Mouse (Mus musculus) embryonic fibroblast, embryonic 13.5 days (primary cell): ENCODE measurements at regions not wholly inside any gene's neighbourhood (a gene's known extent, or its start where the extent isn't known, plus 50 kb on each side); places are given as distances from the start of the nearest gene placed in this dataset.

Experiments
- H3K27ac ChIP-seq: 2 replicates; pipeline ENCODE4 v1.5.1; 2012; ENCODE audit warnings: low read length, control low read depth, inconsistent platforms; ENCODE audit not compliant: insufficient read depth
- H3K4me1 ChIP-seq: 2 replicates; pipeline ENCODE4 v1.6.1; 2011; ENCODE audit warnings: low read length; ENCODE audit not compliant: control insufficient read depth, insufficient read depth
- H3K4me3 ChIP-seq: 2 replicates; pipeline ENCODE4 v1.5.1; 2011; ENCODE audit warnings: mild to moderate bottlenecking, control low read depth, low read length; ENCODE audit not compliant: insufficient read depth
- CTCF ChIP-seq: IDR thresholded peaks from 2 replicates; pipeline ENCODE4 v1.5.1; 2011; ENCODE audit warnings: mild to moderate bottlenecking, control low read depth, low read length, moderate library complexity, borderline replicate concordance; ENCODE audit not compliant: insufficient read depth
- POLR2A ChIP-seq: IDR thresholded peaks from 2 replicates; pipeline ENCODE4 v1.6.1; 2011; ENCODE audit warnings: low read depth, mild to moderate bottlenecking, control low read depth, low read length, moderate library complexity

DNA sequence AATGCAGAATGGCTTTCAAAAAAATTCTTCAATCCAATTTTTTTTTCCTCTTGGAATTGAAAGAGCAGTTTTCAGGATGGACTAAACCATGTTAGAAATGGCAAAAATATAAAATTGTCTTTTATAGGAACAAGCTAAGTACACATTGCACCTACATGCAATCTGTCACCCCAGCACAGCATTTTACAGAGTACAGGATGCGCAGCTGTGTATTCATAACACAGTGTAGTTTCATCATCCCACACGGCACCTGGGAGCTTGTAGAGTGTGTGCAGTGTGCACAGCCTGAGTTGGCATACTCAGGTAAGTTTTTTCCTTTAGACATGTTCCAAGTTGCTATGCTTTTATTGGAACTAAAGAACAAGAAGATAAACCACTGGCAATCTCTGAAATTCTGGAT, 974.0 kb downstream of the Stpg2 start:
- TF ChIP-seq POLR2A (no peak), CTCF (no peak)
- Histone ChIP-seq H3K4me1 (no peaks in the 10 kb centered on the region), H3K4me3 (no peak overlapping the region), H3K27ac (no peak overlapping the region)

DNA sequence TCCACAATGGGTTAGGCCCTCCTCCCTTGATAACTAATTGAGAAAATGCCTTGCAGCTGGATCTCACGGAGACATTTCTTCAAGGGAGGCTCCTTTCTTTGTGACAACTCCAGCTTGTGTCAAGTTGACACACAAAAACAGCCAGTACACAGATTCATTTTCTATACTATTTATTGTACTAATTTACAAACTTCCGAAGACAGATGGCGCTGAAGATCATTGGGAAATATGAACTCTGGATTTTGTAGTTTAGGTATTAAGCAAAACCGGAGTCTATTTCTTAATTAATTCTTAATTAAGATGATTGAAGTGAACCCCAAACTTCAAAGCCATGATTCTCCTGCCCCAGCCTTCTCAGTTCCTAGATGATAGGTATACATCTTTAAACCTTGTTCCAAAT, 977.2 kb downstream of the Stpg2 start:
- Histone ChIP-seq H3K4me1 (no peaks in the 10 kb centered on the region), H3K27ac (no peak overlapping the region), H3K4me3 (no peak overlapping the region)
- TF ChIP-seq CTCF: no peak
- no peak for TF ChIP-seq POLR2A

DNA sequence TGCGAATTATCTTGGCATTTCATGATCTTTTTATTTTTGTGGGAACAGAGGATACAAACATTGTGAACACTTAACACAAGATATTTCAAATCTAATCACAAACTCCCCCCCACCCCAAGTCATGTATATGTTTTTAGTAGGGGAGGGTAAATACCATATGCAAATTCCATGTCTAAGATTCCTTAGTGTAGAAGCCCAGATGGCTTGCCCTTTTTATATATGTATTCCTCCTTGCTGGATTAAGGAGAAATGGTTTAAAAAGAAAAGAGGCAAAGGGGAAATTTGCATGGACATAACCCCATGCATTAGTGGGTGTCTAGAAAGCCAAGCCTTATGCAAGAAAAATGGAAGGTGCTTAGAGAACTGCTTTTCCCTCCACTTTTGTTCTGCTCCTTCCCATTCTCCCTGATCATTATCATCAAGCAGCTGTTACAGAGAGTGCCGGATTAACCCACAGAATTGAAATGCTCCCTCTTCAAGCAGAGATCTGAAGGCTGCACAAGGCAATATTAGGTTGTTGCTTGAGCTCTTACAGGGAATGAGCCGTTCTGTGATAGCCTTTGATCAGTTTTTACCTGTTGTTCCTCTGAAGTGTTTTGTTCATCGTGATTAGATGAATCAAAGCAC, 979.5 kb downstream of the Stpg2 start:
- no peak overlapping the region for H3K27ac ChIP-seq
- TF ChIP-seq POLR2A (no peak), CTCF (no peak)
- no peak overlapping the region for H3K4me3 ChIP-seq
- H3K4me1 ChIP-seq: no peaks in the 10 kb centered on the region

DNA sequence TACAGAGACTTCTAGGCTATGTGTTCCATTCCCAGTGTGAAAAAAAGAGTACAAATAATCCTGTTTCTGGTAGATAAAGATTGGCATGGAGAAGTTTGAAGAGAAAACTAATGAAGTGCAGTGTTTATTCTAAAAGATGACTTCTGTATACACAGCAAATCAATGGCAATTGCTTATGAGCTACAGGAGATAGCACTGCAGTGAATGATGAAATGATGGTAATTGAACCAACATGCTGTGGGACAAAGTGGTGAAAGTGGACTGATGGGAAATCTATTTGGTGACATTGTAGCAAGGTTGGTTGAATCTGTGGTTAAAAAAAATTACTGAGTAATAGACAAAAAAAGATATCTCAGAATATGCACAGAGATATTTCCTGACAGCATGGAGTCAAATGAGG, 1000.4 kb downstream of the Stpg2 start:
- Histone ChIP-seq H3K4me1 (no peaks in the 10 kb centered on the region), H3K27ac (no peak overlapping the region), H3K4me3 (no peak overlapping the region)
- TF ChIP-seq CTCF (no peak), POLR2A (no peak)

DNA sequence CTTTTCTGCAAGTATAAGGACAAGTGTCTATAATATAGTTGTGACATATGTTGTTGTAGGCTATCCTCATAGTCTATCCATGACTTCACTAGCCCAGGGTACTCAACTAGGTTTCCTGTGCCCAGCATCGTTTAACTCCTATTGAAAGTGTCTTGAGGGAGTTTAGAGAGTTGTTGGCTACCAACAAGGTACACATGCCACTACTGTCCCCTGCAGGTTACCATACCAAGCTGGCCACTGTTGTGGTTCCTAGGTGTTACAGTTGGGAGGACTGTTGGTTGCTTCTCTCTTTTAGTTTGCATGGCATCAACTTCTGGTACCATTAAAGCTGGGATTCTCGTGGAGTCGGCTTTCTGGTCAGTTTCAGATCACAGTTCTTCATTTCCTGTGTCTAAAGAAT, 990.7 kb downstream of the Pdha2 start:
- H3K27ac ChIP-seq: no peak overlapping the region
- H3K4me3 ChIP-seq: no peak overlapping the region
- TF ChIP-seq CTCF (no peak), POLR2A (no peak)

DNA sequence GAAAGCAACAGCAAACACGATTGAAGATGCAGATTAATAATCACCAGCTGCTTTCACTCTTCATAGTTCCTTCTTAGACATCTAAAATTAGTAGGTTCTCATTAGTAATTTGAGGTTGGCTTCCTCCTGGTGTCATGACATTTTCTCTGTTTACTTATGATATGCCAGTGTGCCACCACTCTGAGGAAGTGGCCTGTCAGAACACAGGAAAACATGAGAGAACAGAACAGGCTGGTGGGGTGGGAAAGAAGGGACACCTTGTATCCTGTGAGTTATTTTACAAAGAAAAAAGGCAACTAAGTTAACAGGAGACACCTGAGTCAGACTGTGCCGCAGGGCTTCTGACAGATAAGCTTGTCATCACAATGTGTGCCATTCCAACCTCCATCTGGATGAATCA, 981.4 kb downstream of the Pdha2 start:
- Histone ChIP-seq H3K27ac (no peak overlapping the region), H3K4me3 (no peak overlapping the region), H3K4me1 (no peaks in the 10 kb centered on the region)
- no peak for TF ChIP-seq CTCF

More for the DNA sequence above, 990.7 kb downstream of the Pdha2 start:
- no peaks in the 10 kb centered on the region for H3K4me1 ChIP-seq

DNA sequence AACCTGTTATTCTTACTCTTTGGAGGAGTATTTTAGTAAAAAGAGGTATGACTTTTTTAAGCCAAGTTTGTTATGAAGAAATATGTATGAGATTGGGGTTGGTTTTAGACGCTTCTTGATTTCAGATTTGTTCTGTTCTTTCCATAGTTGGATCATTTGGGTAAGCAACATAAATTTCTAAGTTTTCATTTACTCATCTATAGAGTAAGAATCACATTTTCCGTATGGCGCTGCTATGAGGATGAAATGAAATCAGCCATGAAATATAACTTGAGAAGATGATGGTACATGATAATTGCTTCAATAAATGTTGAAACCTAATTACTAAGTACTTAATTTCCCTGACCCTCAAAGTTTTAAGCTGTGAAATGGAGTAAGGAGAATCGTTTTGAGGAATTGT, 979.0 kb downstream of the Pdha2 start:
- H3K4me3 ChIP-seq: no peak overlapping the region
- no peak overlapping the region for H3K27ac ChIP-seq
- H3K4me1 ChIP-seq: no peaks in the 10 kb centered on the region
- TF ChIP-seq POLR2A (no peak), CTCF (no peak)

DNA sequence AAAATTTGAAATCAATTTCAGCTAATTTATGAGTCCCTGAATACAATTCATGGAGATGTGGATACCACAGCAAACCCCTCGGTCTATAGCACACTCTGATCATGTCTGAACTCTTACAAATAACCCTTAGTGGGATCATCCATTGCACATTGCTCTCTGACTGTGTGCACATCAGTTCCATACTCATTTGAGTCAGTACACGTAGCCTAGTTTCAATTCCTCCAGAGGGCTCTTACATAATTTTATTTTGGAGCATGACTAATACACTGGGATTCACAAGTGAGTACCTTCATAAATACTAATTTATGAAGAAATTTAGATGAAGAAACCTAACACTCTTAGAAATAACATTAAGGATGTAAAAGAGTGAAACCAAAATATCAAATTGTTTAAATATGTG, 978.3 kb downstream of the Pdha2 start:
- Histone ChIP-seq H3K4me1 (no peaks in the 10 kb centered on the region), H3K27ac (no peak overlapping the region), H3K4me3 (no peak overlapping the region)
- TF ChIP-seq CTCF (no peak), POLR2A (no peak)

DNA sequence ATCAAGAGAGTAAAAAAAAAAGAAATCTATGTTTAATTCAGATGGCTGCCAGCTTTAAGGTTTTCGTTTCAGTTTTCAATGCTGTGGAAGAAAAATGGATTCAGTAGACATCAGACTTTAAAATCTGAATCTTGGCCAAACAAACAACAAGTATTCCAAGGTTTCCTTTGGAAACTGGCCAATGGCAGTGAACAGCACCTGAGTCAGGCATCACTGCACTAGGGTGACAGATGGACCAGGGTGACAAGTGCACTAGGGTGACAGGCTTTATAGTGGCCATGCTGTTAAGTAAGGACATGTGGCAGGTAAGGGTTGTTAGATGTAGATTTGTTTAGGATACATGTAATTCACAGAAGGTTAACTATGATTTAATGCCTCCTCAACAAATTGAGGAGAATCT, 972.9 kb downstream of the Pdha2 start:
- H3K27ac ChIP-seq: no peak overlapping the region
- H3K4me3 ChIP-seq: no peak overlapping the region
- TF ChIP-seq CTCF (no peak), POLR2A (no peak)

More for the DNA sequence above, 972.9 kb downstream of the Pdha2 start:
- no peaks in the 10 kb centered on the region for H3K4me1 ChIP-seq
